Mouse (Mus musculus) mouse embryonic stem cell (cell line): Measurements from ENCODE around the gene Comt.

Source experiments
- in situ Hi-C, 2 experiments: fragments of 300-500 bp; cut with MboI; formaldehyde crosslinking; loops; 1 replicate in 1 of 2; 3 replicates in 1 of 2; pipeline ENCODE4 v1.14.3; 2019 to 2020; ENCODE audit warnings: low sequenced_read_pairs in 2 of 2, low pct_unique_long_range_greater_than_20kb in 1 of 2, mixed read lengths in 1 of 2; ENCODE audit not compliant: unreplicated experiment in 1 of 2

The Comt gene

DNA sequence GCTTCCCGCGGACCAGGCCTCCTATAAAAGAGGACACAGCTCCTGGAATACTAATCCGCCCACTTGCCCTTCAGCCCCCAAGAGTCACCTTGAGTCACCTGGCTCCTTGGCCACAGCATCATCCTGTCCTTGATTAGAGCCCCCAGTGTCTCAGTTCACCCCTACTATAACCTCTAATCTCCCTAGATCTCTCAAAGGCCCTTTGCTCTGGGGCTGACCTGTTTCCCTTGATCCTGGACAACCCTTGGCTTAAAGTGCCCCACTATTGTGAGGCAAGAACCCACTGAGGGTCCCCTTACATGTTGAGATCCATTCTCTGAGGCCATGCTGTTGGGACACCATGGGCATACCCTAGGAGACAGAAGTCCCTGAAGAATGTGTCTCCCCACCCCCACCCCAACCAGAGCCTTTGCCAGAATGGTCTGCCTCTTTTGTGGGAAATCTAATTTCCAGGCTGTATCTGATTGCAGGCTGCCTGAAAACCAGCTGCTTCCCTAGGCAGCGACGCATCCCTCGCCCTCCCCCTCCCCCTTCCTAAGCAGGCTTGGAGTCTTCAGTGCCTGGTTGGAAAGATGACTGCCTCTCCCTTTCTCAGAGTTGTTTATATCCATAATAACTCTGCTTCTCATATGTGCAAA lies 44.9 kb downstream of the Comt start:
- in situ Hi-C loops: no loop called here

DNA sequence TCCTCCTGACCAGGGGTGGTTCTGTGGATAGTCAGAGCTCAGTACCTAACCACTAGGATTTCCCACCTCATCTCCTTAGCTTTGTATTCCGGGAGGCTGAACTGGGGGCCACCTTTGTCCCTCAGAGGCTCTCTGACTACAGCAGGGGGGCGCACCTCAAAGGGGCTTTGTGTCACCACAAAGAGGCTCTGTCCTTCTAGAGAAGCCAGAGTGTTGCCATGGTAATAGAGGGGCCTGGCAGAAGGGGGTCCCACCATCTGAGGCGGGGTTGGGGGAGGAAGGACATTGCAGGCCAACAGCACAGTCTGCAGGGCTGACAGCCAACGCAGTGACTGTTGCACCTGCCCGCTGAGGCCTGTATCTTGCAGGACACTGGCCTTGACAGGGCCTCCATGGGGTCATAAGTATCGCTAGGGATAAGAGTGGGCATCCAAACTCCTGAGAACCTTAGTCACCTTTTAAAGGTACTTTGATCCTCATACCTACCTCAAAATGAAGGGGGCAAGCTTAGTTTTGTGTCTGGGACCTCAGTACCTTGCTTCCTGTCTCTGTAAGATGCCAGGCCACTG lies 46.1 kb downstream of the Comt start:
- in situ Hi-C loops: no loop called here

DNA sequence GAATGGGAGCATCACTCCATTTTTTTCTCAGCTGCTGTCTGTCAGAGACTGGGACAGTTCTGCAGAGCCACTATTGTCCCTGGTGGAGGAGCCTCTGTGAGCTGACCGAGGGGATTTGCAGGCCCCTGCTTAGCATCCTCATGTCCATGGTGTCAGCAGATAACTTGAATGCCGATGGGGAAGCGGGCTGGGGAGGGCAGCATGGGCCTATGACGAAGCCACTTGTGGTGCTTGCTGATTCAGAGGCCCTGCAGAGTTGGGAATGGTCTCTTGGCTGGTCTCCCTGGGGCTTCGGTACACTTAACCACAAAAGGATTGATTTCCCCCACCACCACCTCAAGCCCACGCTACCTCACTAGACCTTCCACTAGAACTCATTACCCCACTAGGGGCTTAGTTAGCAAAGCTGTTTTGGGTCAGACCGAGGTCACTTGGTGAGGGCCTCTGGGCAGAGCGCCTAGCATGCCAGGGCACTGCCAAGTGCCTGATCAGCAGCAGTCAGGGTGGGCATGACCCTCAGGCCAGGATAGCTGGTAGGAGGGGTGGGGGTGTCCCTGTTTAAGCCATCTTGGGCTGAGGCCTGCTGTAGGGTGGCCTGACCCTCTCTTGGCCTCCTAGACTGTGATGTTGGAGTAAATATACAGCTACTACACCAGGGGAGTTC lies 47.2 kb downstream of the Comt start:
- in situ Hi-C loops: no loop called here

DNA sequence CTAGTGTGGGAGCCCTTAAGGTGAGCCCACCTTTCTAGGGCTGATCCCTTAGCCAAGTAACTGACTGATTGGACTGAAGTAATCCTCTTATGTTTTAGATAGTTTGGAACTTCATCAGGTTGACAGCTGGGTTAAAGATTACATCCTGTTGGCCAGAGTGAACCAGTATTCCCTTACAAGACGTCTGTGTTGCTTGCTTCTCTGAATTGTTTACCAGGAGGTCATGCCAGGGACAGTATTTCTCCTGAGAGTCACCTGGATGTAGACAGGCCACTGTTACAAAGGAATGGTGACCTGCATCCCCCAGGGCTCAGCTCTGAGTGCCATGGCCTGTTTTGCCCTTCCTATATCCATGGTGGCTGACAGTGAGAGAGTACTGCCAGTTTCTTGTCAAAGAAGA lies 48.2 kb downstream of the Comt start:
- in situ Hi-C loops: no loop called here

DNA sequence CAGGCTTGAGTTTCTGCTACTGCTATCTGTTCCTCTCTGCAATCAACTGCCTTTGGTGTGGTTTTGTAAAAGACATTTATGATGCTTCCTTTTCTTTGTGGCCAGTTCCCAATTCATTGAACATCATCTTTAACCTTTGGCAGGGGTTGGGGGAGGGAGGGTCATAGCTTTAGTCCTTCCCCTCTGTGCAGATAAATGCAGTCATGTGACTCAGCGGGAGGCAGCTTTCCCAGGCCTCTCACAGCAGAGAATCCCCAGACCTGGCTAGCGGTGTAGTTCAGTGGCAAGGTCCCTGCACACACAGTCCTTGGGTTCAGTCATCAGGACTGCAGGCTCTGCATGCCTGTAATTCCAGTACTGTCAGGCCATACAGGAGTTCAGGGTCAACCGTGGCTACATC lies 49.4 kb downstream of the Comt start:
- in situ Hi-C loops: no loop called here

DNA sequence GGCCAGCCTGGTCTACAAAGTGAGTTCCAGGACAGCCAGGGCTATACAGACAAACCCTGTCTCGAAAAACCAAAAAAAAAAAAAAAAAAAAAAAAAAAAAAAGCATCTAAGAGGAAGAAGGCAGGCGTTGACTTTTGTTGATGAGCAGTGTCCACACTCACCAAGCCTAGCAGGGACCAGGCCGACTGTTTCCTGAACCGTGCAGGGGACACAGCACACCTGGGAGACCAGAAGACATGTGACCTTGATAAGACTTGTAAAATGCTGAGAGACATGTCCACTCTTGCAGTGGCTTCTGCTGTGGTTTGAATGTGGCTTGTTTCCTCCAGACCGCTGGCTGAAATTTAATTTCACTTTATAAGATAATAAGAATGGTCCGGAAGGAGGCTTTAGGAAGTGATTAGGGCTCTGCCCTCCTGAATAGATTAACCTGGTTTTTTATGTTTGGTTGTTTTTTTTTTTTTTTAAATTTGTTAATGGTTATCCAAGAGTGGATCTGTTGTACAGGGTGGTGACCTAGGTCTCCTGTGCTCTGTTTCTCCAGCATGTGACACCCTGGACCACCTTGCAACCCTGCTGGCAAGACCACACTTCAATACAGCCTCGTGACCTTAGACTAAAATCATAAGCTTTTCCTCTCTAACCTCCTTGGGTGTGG lies 50.2 kb downstream of the Comt start:
- in situ Hi-C loops: no loop called here

DNA sequence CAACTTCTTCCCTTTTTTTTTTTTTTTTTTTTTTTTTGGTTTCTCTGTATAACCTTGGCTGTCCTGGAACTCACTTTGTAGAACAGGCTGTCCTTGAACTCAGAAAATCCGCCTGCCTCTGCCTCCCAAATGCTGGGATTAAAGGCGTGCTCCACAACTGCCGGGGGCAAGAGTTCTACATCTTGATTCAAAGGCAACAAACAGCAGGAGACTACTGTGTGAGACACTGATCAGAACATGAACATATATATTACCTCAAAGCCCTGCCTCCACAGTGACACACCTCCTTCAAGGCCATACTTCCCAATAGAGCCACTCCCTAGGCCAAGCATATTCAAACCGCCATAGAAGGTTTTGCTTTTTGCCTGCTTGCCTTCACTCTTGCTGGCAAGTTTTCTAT lies 53.0 kb downstream of the Comt start:
- in situ Hi-C loops: no loop called here

DNA sequence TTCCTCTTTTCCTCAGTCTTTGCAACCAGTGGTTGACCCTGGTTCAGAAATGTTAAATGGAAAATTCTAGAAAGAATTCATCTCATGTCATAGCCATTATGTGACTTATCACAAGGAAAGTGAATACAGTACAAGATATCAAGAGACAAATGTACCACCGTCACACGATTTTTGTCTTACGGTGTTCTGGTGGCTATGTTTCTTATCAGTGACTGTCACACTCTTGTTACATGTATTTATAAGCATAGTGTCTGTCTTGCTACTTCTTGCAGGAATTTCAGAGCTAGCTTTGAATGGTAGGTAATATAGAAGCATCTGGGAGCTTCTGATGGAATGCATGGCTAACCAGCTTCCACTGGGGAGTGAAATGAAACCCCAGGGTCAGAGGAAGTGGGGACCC lies 56.5 kb downstream of the Comt start:
- in situ Hi-C loops: no loop called here

DNA sequence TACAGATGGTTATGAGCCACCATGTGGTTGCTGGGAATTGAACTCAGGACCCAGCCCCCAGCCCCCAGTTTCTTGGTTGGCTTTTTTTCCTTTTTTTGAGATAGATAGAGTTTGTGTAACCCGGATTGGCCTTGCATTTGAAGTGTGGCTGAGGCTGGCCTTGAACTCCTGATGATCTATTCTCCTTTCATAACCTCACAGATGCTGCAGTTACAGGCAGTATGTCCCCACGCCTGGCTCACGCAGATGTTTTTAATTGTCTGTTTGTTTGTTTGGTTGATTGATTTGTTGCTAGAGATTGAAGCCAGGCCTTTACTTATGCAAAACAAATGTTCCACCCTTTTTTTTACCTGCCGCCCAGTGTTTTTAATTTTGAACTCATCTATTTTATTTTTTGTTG lies 59.8 kb downstream of the Comt start:
- in situ Hi-C loops: no loop called here

DNA sequence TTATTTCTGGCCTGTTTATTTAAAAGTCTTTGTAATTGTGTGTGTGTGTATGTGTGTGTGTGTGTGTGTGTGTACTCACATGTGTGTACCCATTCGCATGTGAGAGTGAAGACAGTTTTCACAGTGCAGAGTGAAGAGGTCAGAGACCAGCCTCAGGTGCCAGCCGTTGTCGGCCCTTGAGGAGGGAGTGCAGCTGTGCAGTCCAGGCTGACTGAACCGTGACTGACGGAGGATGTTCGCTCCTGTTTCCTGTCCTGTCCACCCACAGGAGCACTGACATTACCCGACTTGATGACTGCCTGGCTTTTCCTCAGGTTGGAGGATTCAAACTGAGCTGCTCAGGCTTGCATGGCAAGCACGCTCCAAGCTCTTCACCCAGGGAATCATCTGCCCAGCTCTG lies 63.7 kb downstream of the Comt start:
- in situ Hi-C loops: no loop called here

DNA sequence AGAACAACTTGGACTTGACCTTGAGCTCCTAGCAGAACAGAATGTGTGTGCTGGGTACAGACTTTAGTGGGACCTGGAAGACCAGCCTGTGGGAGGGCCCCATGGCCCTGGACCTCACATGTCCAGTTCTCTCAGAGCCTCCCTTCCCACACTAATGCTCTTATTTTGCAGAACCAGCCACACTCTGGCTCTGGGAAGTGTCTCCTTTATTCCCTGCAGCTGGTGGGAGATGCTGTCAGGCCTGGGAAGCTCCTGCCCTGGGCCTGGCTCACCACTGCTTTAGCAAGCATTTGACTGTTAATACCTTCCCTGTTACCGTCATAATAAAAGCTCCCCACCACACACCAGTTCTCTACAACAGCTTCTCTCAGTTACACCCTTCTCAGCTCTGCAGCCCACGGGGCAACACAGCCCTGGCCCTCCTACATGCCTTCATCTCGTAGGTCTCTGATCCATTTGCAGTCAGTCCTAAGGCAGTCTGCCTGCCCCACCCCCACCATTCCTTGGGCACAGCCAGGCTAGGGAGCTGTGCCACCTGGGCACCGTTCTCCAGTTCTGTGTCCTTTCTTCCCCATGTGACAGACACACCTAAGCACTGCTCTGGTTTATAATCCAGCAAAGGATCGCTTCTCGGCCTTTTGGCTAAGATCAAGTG lies 66.4 kb downstream of the Comt start:
- in situ Hi-C loops: no loop called here

DNA sequence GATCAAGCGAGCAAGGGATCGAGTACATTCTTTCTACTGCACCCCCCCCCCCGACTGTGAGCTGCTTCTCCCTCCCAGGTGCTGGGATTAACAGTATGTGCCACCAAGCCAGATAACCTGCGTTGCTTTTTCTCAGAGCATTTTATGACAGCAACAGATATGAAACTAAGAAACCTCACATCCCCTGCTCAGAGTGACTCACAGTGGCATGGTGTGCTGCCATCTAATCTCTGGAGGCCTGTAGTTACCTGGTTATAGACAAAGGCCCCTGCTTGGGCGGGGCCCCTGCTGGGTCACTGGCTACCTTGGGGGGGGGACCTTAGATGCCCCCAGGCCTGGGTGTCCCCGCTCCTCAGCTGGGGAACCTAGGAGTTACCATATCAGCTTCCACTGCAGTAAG lies 68.7 kb downstream of the Comt start:
- in situ Hi-C loops: no loop called here

DNA sequence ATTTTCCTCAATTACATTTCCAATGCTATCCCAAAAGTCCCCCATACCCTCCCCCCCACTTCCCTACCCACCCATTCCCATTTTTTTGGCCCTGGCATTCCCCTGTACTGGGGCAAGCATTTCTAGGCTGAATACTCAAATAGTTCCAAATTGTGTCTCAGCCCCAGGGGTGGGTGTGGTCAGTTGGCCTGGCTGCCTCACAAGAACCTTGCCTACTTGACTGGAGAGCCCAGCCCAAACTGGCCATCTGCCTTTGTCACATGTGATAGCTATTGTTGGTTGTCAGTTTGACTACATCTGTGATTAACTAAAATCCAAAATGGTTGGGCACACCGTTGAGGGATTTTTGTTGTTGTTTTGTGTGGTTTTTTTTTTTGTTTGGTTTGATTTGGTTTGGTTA lies 69.7 kb downstream of the Comt start:
- in situ Hi-C loops: no loop called here
